In genomic region chr4:134314876-134315275, GRCm38 (mm10) we compare ENCODE assay signal across 12 mouse cellular contexts. TPM values are rescaled to one million over a fixed set of nuclear protein-coding genes. Genes with fewer than 3 reads are reported as not detected.
DNase-seq lines count a peak whose midpoint lies in the region; TF ChIP-seq lines count a peak whose summit lies in the region.
"Had no signal": no experiment of that assay in that cellular context is flagged by ENCODE, and none has a peak within 500 bp of the region (broad histone marks: within the 10 kb centered on the region; RNA-seq: fewer than 3 reads in every experiment).

Gene Trim63, plus strand, starts transcription at chr4:134315120.

- H3K4me3 ChIP-seq in ES-E14 (ENCODE audit: insufficient read depth in 1 of 2, low read depth in 1 of 2, low read length in 2 of 2, poor library complexity in 1 of 2, severe bottlenecking in 1 of 2), result peak within 1 kb of the TSS; percentile 7 to 54; a peak in 3 of 4 replicates

- in situ Hi-C loops in ES-E14 (cut with MboI; ENCODE audit: low sequenced_read_pairs in 2 of 2, unreplicated experiment in 2 of 2), result no loop called here

- no peaks in the 10 kb centered on the region for H3K36me3 ChIP-seq in ES-E14 (ENCODE audit: control insufficient read depth, insufficient read depth, low read length, poor library complexity, severe bottlenecking)

- H3K9me3 ChIP-seq in ES-E14 (ENCODE audit: control insufficient read depth, insufficient read depth, low read depth, low read length), result no peaks in the 10 kb centered on the region

- peaks cover 5 to 23% of the 10 kb centered on the region in 2 experiments for H3K4me1 ChIP-seq in ES-E14 (ENCODE audit: control insufficient read depth in 2 of 2, insufficient read depth in 2 of 2, low read length in 2 of 2, poor library complexity in 1 of 2)

- DNase-seq in cerebellum, postnatal 10 days, result peak; percentile 29 to 52
- no peak for DNase-seq in cerebellum, postnatal 25 days
- DNase-seq in ES-E14 (ENCODE audit: low read depth, low spot score), result no peak
- peak; percentile 79 to 82 for DNase-seq in heart, adult 18-20 months
- DNase-seq in heart, postnatal 4 days, result peak; percentile 75
- DNase-seq in ovary, postnatal 14 days (ENCODE audit: low spot score), result no peak
- DNase-seq in retina, postnatal 1 day, result no peak
- no peak for DNase-seq in layer of hippocampus, postnatal 10 days (ENCODE audit: low spot score in 2 of 2)
- DNase-seq: kidney, adult 2 months; lung, postnatal 36 days had no signal

- H3K27ac ChIP-seq in ES-E14 (ENCODE audit: insufficient read depth, low read depth, low read length, poor library complexity, severe bottlenecking), result peak within 1 kb of the TSS; percentile 71

- peak within 1 kb of the TSS; percentile 62; the same call in 1 of the 2 replicates for H3K9ac ChIP-seq in ES-E14 (ENCODE audit: insufficient read depth, low read depth, low read length, poor library complexity, severe bottlenecking)

TF ChIP-seq in ES-E14, 5 proteins besides CTCF, POLR2A, EP300 and RAD21:
- TF ChIP-seq HCFC1 (IDR thresholded peaks at IDR 0.05; ENCODE audit: borderline replicate concordance, insufficient read depth, low read length), result no peak
- no peak for TF ChIP-seq ZC3H11A (IDR thresholded peaks at IDR 0.05; ENCODE audit: borderline replicate concordance, low read depth, low read length)
- no peak for TF ChIP-seq CHD2 (IDR thresholded peaks at IDR 0.05; ENCODE audit: low read depth, low read length)
- no peak for TF ChIP-seq MAFK (IDR thresholded peaks at IDR 0.05; ENCODE audit: insufficient read depth, low read depth, low read length)
- TF ChIP-seq ZNF384 (IDR thresholded peaks at IDR 0.05; ENCODE audit: low read depth, low read length), result no peak

RNA-seq across cellular contexts. Expression of gene Trim63, which starts in this region (rescaled TPM):
- 3.5 and 4.3 TPM in 2 replicates for total RNA-seq in ES-E14 (2012; rRNA removed)
- 100 to 1,000 TPM; 195 to 199 TPM for total RNA-seq in heart, adult 18-20 months (2021)
- total RNA-seq in heart, postnatal 4 days (2021), result 100 to 1,000 TPM; 199 to 226 TPM
- under 1 TPM; 0.25 to 0.71 TPM for total RNA-seq in layer of hippocampus, postnatal 10 days (2021)
- total RNA-seq: common myeloid progenitor, adult 5-6 weeks; neutrophil, adult 5-6 weeks had no signal

Comparison
In these comparisons a context has a peak if more than half of its experiments do, and no peak if none do; other contexts are left out.
1. RNA of gene Trim63 (total RNA-seq): 199 to 226 TPM in heart, postnatal 4 days and 195 to 199 TPM in heart, adult 18-20 months; 3.5 to 4.3 TPM in ES-E14 and 0.25 to 0.71 TPM in layer of hippocampus, postnatal 10 days; every median in the first group is over 10 times any median in the second.
2. DNase-seq: peak in cerebellum, postnatal 10 days (2 of 2), heart, adult 18-20 months (2 of 2) and heart, postnatal 4 days (single experiment); none in cerebellum, postnatal 25 days (0 of 2), ES-E14 (single experiment), ovary, postnatal 14 days (single experiment), retina, postnatal 1 day (single experiment) and layer of hippocampus, postnatal 10 days (0 of 2).